Mouse (Mus musculus) lung, postnatal 0 days (tissue): ENCODE data around the gene Gm49776. TPM values are rescaled to one million over a fixed set of nuclear protein-coding genes. Genes with fewer than 3 reads are reported as not detected.
"Not testable (repeated sequence)": the region's sequence is repeated elsewhere in the genome, so short reads cannot be mapped to it uniquely, and the experiment has no call there.

Experiments
- ATAC-seq: fragments of 200-750 bp; cut with Nextera tagmentation; 2 replicates; pipeline ENCODE4 v1.8.0; 2017; ENCODE audit warnings: moderate library complexity
- DNase-seq: peaks from one replicate; pipeline ENCODE4 v3.0.0-alpha.2; 2016; ENCODE audit warnings: low spot score
- H3K27ac ChIP-seq: fragments of 300-500 bp; sonication (generic); 2 replicates; pipeline ENCODE4 v1.5.1; 2014; ENCODE audit warnings: antibody characterized with exemption, mild to moderate bottlenecking, low read length, mixed read lengths
- H3K27me3 ChIP-seq: fragments of 300-500 bp; sonication (generic); replicated peaks from 2 replicates; pipeline ENCODE4 v1.6.1; 2014; ENCODE audit warnings: low read length, mixed read lengths; ENCODE audit not compliant: insufficient read depth
- H3K36me3 ChIP-seq: fragments of 300-500 bp; sonication (generic); 2 replicates; pipeline ENCODE4 v1.6.1; 2014; ENCODE audit warnings: low read length, mixed read lengths; ENCODE audit not compliant: insufficient read depth
- H3K4me1 ChIP-seq: fragments of 300-500 bp; sonication (generic); 2 replicates; pipeline ENCODE4 v1.6.1; 2014; ENCODE audit warnings: antibody characterized with exemption, low read depth, low read length, mixed read lengths; ENCODE audit not compliant: insufficient read depth
- H3K4me2 ChIP-seq: fragments of 300-500 bp; sonication (generic); replicated peaks from 2 replicates; pipeline ENCODE4 v1.6.1; 2014; ENCODE audit warnings: low read depth, mild to moderate bottlenecking, low read length, moderate library complexity, mixed read lengths
- H3K4me3 ChIP-seq: fragments of 300-500 bp; sonication (generic); 2 replicates; pipeline ENCODE4 v1.5.1; 2014; ENCODE audit warnings: low read depth, low read length
- H3K9ac ChIP-seq: fragments of 300-500 bp; sonication (generic); replicated peaks from 2 replicates; pipeline ENCODE4 v1.6.1; 2014; ENCODE audit warnings: low read depth, mild to moderate bottlenecking
- H3K9me3 ChIP-seq: fragments of 300-500 bp; sonication (generic); 2 replicates; pipeline ENCODE4 v1.6.1; 2016; ENCODE audit warnings: low read length, mixed read lengths
- CTCF ChIP-seq: IDR thresholded peaks from 2 replicates; pipeline ENCODE4 v1.5.1; 2016; ENCODE audit warnings: antibody characterized with exemption, mild to moderate bottlenecking
- EP300 ChIP-seq: IDR thresholded peaks from 2 replicates; pipeline ENCODE4 v1.6.1; 2016; ENCODE audit warnings: antibody characterized with exemption, mild to moderate bottlenecking, control low read depth
- WGBS: fragments of 180-500 bp; shearing (Covaris S2); extraction: QIAGEN DNeasy Blood & Tissue Kit; methylation state at CpG from one replicate; pipeline ENCODE4 v1.1.7; 2014; 5-methylcytosine and 5-hydroxymethylcytosine counted together
- microRNA counts: library from miRNA; unstranded; fragments of <30 nt; microRNA quantifications from one replicate; lab custom pipeline; 2015
- microRNA-seq: library from miRNA; unstranded; fragments of <30 nt; microRNA quantifications from one replicate; pipeline ENCODE4, GENCODE M21; 2016
- polyA plus RNA-seq: library from polyadenylated mRNA; unstranded; fragments of >200 nt; fragmentation: Nextera tagmentation; extraction: Ambion mirVana; gene quantifications from 2 replicates; pipeline ENCODE4 v1.2.1, GENCODE M21; 2015

The Gm49776 gene
- polyA plus RNA-seq, 1 experiment from 2014 or later: 2.5 TPM

- ATAC-seq: no peak
- Histone ChIP-seq H3K36me3 (no peaks in the 10 kb centered on the region), H3K9me3 (no peaks in the 10 kb centered on the region), H3K9ac (no peak overlapping the region), H3K4me3 (no peak overlapping the region), H3K27ac (no peak overlapping the region), H3K4me1 (no peaks in the 10 kb centered on the region), H3K4me2 (no peak overlapping the region), H3K27me3 (no peaks in the 10 kb centered on the region)
- DNase-seq: no peak
- TF ChIP-seq CTCF: no peak
- TF ChIP-seq EP300: no peak
- 68% methylated on average over 10 of the region's 10 CpGs for WGBS
These were observed 59.6 kb downstream of the Gm49776 start for GRCm38 (mm10) chr16:18198365-18199098.

GRCm38 (mm10) chr16:18197881-18198280 is 60.2 kb downstream of the Gm49776 start:
- 69% methylated on average over 6 of the region's 6 CpGs for WGBS
- H3K4me1 ChIP-seq: no peaks in the 10 kb centered on the region
- DNase-seq: no peak
- H3K27me3 ChIP-seq: no peaks in the 10 kb centered on the region
- no peak overlapping the region for H3K9ac ChIP-seq
- no peak overlapping the region for H3K4me2 ChIP-seq
- H3K36me3 ChIP-seq: no peaks in the 10 kb centered on the region
- TF ChIP-seq CTCF (no peak), EP300 (no peak)
- H3K9me3 ChIP-seq: no peaks in the 10 kb centered on the region
- no peak overlapping the region for H3K4me3 ChIP-seq
- H3K27ac ChIP-seq: no peak overlapping the region
- no peak for ATAC-seq

DNA sequence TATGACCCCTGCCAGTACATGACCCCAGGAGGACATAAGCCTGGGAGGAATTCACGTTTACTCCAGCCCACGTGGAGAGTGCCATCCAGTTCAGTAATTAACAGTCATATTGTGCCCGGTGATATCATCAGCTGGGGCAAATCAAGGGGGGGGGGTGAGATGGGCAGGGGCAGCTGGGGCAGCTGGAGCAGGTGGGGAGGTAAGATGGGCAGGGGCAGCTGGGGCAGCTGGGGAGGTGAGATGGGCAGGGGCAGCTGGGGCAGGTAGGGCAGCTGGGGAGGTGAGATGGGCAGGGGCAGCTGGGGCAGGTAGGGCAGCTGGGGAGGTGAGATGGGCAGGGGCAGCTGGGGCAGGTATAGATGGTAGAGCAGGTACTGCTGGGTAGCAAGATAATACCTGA is 62.6 kb downstream of the Gm49776 start:
- not testable (repeated sequence) for H3K4me2 ChIP-seq, H3K9ac ChIP-seq, H3K27ac ChIP-seq, DNase-seq, H3K9me3 ChIP-seq, H3K4me1 ChIP-seq, H3K4me3 ChIP-seq, ATAC-seq, H3K27me3 ChIP-seq, H3K36me3 ChIP-seq
- 50% methylated on average over 3 of the region's 3 CpGs for WGBS

MicroRNAs encoded within 50 kb of the gene (microRNA counts, 519-probe panel; counts per million panel counts)
- not detected for microRNA mmu-miR-1306 (lab: Ali Mortazavi, UCI)

Small RNA genes lying within 50 kb of the gene (microRNA-seq; reads per million reads assigned to microRNA genes)
- gene Gm24572 (not detected), gene Mir1306 (127 reads per million, percentile 52 among the genes with 10 or more reads in this experiment)

Other genes starting within 250 kb of the Gm49776 start
- 78.6 and 87.2 TPM in 2 replicates for gene Dgcr6, start 205.5 kb downstream of the Gm49776 start, polyA plus RNA-seq
- 10.6 and 11.0 TPM in 2 replicates for gene Prodh, start 168.1 kb downstream of the Gm49776 start, polyA plus RNA-seq
- gene Rtn4r, start 130.7 kb downstream of the Gm49776 start, polyA plus RNA-seq: 0.17 and 0.23 TPM in 2 replicates
- not detected in 2 replicates for gene Ccdc188, start 40.4 kb downstream of the Gm49776 start, polyA plus RNA-seq
- gene Zdhhc8, start 23.2 kb downstream of the Gm49776 start, polyA plus RNA-seq: 12.9 and 13.9 TPM in 2 replicates
- gene Trmt2a, start 9.6 kb downstream of the Gm49776 start, polyA plus RNA-seq: 39.2 and 39.7 TPM in 2 replicates
- 155 and 163 TPM in 2 replicates for gene Ranbp1, start 9.6 kb downstream of the Gm49776 start, polyA plus RNA-seq
- 13.3 and 14.4 TPM in 2 replicates for gene Dgcr8, start 30.9 kb upstream of the Gm49776 start, polyA plus RNA-seq
- 23.7 and 25.2 TPM in 2 replicates for gene Tango2, start 89.8 kb upstream of the Gm49776 start, polyA plus RNA-seq
- gene Arvcf, start 89.9 kb upstream of the Gm49776 start, polyA plus RNA-seq: 14.6 and 18.5 TPM in 2 replicates
- 20.0 and 20.9 TPM in 2 replicates for gene Txnrd2, start 168.1 kb upstream of the Gm49776 start, polyA plus RNA-seq
- 109 and 111 TPM in 2 replicates for gene Comt, start 168.5 kb upstream of the Gm49776 start, polyA plus RNA-seq
- gene Gnb1l, start 240.4 kb upstream of the Gm49776 start, polyA plus RNA-seq: 8.1 and 8.4 TPM in 2 replicates
- gene Rtl10, start 240.6 kb upstream of the Gm49776 start, polyA plus RNA-seq: 1.1 TPM in 2 replicates